Mouse (Mus musculus) stomach, postnatal 0 days (tissue): Measurements from ENCODE around the gene Pisd.

Experiments
- CTCF ChIP-seq: IDR thresholded peaks from 2 replicates; pipeline ENCODE4 v1.5.1; 2016; ENCODE audit warnings: antibody characterized with exemption, low read depth, mild to moderate bottlenecking, moderate library complexity
- EP300 ChIP-seq: optimal IDR thresholded peaks from 2 replicates; pipeline ENCODE3; 2016; ENCODE audit warnings: antibody characterized with exemption

DNA sequence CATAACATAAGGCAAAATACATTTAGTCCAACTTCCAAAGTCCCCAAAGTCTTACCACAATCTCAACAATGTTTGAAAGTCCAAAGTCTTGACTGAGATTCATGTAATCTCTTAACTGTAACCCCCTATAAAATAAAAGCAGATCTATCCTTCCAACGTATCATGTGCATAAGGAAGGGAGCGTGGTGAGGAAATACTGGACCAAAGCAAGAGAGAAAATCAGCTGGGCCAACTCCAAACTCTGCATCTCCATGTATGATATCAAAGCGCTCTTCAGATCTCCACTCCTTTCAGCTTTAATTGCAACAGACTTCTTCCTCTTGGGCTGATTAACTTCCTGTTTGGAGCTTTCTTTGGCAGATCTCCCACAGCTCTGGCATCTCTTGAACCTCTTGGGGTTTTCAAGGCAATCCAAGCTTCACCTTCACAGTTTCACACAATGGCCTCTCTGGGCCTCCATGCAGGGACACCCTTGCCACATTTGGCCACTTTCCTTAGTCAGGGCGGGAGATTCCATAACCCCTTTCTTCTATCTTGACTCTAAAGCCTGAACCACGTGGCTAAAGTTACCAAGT, 23.8 kb downstream of the Pisd start:
- TF ChIP-seq CTCF = no peak
- TF ChIP-seq EP300 = no peak
